Mouse (Mus musculus) mammary gland, adult 2 months (tissue): Measurements from ENCODE around the gene Cel. TPM values are rescaled to one million over a fixed set of nuclear protein-coding genes. Genes with fewer than 3 reads are reported as not detected.

Source experiments
- polyA plus RNA-seq: library from polyadenylated mRNA; depleted of rRNA; stranded (reverse); fragments of >200 nt; gene quantifications from 2 replicates; pipeline ENCODE4 v1.2.3, GENCODE M21; 2012; ENCODE audit warnings: low replicate concordance; rRNA removed

Cel gene
- 0.12 and 0.56 TPM in 2 replicates for polyA plus RNA-seq

DNA sequence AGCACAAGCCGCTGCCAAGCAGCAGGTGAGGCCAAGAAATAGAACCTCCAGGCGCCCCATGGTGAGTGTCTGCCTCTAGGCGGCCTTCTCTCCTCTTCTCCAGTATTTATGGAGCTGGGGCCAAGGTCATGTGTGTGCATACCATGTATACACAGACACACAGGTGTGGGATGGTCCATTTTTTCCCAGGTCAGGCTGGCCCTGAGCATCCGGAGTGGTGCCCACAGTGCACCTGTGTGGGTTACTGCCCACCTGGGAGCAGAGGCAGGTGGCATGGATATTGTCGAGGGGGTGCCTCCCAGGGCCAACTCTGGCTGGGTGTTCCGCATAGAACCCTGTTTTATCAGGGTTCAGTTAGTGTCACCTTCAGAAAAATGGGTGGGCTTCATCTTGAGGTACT is at the start of gene Cel:
Gene Cel, minus strand, starts transcription at position 101 of the 400 bp plus-strand sequence.

GRCm38 (mm10) chr2:28583651-28584050 is 20.4 kb upstream of the Cel start, which contains the start of gene Gtf3c5:
TSS of gene Gtf3c5 (minus strand) at chr2:28583751.

GRCm38 (mm10) chr2:28512798-28513401 is 50.3 kb downstream of the Cel start, which contains the start of gene Ralgds:
TSS of gene Ralgds (plus strand) at chr2:28513125.

GRCm38 (mm10) chr2:28505795-28506194 is 57.4 kb downstream of the Cel start, which contains the start of gene Gm10134:
TSS of gene Gm10134 (plus strand) at chr2:28506095.

Other genes with a start within 250 kb of the Cel start
- 2.0 and 2.5 TPM in 2 replicates for gene Ppp1r26, start 116.6 kb downstream of the Cel start, polyA plus RNA-seq
- not detected in 2 replicates for gene 1700007K13Rik, start 97.1 kb downstream of the Cel start, polyA plus RNA-seq
- 38.9 and 62.1 TPM in 2 replicates for gene Mrps2, start 95.3 kb downstream of the Cel start, polyA plus RNA-seq
- gene Gbgt1, start 66.5 kb downstream of the Cel start, polyA plus RNA-seq: 5.1 and 7.1 TPM in 2 replicates
- gene Gm10134, start 57.3 kb downstream of the Cel start, polyA plus RNA-seq: 0.91 and 1.1 TPM in 2 replicates
- 98.0 and 131 TPM in 2 replicates for gene Ralgds, start 50.3 kb downstream of the Cel start, polyA plus RNA-seq
- 16.5 and 25.6 TPM in 2 replicates for gene Gtf3c5, start 20.3 kb upstream of the Cel start, polyA plus RNA-seq
- 1.9 and 2.4 TPM in 2 replicates for gene Gfi1b, start 58.6 kb upstream of the Cel start, polyA plus RNA-seq
- 12.6 and 27.1 TPM in 2 replicates for gene Tsc1, start 77.8 kb upstream of the Cel start, polyA plus RNA-seq
- 1.6 and 2.7 TPM in 2 replicates for gene Spaca9, start 136.3 kb upstream of the Cel start, polyA plus RNA-seq
- 0.73 and 1.3 TPM in 2 replicates for gene Ak8, start 136.8 kb upstream of the Cel start, polyA plus RNA-seq